Mouse (Mus musculus) ES-CJ7 (cell line): ENCODE measurements at regions not wholly inside any gene's neighbourhood (a gene's known extent, or its start where the extent isn't known, plus 50 kb on each side); places are given as distances from the start of the nearest gene placed in this dataset.
A peak's percentile ranks its signal among the peaks of the same experiment; 100 is the strongest.

Experiments
- DNase-seq: peaks from one replicate; pipeline ENCODE4 v3.0.0; 2011; ENCODE audit warnings: low read depth, low spot score

- DNase-seq, result no peak
Observed at GRCm38 (mm10) chr13:52262949-52263550, 268.0 kb downstream of the Diras2 start.

GRCm38 (mm10) chr13:52268279-52268678, 262.8 kb downstream of the Diras2 start:
- DNase-seq, result no peak

DNA sequence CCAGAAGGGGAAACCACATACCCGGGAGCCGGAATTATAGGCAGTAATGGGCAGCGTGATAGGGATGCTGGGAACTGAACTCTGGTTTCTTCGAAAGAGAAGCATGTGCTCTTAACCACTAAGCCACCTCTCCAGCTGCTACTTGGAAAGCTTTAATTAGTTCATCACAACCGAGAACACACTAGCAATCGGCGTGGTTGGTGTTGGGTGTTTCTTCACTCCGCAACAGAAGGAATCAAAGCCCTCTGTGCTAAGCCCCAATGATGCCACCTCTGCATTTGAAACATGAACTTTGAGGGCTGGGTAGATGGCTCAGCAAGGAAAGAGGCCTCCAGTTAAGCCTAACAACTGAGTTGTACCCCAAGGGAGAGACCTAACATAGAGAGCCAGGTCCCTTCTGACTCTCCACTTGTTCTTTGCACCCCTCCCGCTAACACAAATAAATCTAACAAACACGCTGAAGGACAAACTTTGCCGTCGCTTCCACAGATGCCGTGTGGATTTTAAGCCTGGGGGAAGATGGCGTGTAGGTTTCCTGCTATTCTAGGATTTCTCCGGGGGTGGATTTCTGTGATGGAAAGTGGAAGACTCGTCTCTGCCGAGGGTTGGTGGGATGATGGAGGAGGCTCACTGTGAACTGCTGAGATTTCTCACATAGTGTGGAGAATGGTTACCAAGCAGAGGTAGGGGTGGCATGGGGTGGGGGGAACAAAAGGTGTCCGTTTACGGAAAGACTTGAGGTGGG, 257.4 kb downstream of the Diras2 start:
- DNase-seq, result no peak

- no peak for DNase-seq
Observed at GRCm38 (mm10) chr13:52275196-52275595, 255.9 kb downstream of the Diras2 start.

GRCm38 (mm10) chr13:52275675-52276074, 255.4 kb downstream of the Diras2 start:
- DNase-seq, result peak; percentile 70

DNA sequence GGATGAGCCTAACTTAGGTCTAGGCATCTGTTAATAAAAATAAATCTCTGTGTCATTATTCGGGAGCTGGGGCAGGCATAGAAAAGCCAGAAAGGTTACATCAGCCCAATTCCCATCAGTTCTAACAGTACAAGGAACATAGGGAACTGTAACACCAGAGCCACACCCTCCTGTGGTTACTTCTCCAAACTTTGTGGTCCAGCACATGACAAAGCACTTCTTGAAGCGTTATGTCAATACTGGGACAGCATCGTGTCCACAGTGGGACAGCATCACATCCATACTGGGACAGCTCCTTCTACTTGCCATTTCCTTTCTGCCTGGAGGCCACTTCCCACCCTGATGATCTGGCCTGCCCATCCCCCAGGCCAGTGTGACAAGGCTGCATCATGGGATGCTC, 253.9 kb downstream of the Diras2 start:
- DNase-seq, result no peak

- no peak for DNase-seq
Observed at GRCm38 (mm10) chr13:52278831-52279230, 252.2 kb downstream of the Diras2 start.

DNA sequence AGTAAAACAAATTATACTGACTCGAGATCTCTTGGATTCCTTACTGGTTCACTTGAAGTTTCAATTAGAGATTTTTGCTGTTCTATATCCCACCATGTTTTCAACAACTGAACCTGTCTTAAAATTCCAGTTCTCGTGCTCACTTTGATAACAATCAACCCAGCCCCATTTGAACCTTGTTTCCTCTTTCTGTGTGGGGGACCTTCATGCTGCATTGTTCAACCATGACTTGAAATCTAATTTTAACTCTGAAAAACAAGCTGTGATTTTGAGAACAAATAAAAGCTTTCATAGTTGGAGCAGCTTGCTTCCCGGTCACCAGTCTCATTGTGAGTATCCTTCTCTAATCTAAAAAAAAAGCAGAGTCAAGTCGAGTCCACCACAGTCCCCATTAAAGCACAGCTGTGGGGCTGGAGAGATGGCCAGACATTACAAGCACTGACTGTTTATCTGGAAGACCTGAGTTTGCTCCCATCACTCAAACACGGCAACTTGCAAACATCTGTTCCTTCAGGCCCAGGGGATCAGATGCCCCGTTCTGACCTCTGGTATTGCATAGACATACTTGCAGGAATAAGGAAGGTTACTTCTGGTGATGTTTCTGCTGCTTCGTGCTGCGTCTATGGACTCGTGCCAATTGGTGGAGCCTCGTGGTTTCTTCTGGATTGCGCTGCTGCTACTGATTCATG, 251.7 kb downstream of the Diras2 start:
- DNase-seq, result no peak

DNA sequence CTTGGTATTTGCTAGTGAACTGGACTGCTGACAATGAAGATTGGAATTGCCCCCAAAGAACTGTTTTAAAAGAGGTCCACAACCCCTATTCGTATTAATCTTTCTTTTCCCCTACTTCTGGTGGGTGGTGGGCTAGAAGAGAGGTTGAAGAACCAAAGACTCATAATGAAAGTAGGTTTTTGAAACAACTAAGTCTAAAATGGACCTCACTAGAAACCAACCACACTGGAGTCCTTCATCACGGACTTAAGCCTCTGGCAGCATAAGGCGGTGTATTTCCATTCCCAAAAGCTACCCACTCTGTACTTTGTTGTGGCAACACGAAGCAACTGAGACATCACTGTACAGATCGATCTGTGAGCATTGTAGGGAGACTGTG, 251.1 kb downstream of the Diras2 start:
- no peak for DNase-seq

DNA sequence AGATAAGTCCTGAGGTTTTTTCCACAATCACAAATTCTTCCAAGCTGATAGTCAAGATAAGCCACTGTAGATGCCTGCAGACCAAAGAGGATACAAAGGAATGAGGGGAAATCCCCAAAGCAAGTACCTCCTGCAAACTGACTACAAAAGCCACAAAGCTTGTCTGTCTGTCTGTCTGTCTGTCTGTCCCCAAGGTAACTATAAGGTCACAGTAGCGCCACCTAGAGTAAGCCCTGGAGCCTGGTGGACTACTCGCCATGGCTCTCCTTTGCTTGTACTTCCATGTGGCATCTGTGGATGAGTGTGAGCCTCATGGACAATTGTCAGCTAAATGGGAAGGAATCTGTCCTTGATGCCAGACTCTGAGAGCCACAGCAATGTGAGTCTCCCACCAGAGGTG, 249.8 kb downstream of the Diras2 start:
- DNase-seq, result peak; percentile 13

GRCm38 (mm10) chr13:52282500-52282899, 248.6 kb downstream of the Diras2 start:
- no peak for DNase-seq

GRCm38 (mm10) chr13:52283456-52283855, 247.6 kb downstream of the Diras2 start:
- DNase-seq, result no peak

DNA sequence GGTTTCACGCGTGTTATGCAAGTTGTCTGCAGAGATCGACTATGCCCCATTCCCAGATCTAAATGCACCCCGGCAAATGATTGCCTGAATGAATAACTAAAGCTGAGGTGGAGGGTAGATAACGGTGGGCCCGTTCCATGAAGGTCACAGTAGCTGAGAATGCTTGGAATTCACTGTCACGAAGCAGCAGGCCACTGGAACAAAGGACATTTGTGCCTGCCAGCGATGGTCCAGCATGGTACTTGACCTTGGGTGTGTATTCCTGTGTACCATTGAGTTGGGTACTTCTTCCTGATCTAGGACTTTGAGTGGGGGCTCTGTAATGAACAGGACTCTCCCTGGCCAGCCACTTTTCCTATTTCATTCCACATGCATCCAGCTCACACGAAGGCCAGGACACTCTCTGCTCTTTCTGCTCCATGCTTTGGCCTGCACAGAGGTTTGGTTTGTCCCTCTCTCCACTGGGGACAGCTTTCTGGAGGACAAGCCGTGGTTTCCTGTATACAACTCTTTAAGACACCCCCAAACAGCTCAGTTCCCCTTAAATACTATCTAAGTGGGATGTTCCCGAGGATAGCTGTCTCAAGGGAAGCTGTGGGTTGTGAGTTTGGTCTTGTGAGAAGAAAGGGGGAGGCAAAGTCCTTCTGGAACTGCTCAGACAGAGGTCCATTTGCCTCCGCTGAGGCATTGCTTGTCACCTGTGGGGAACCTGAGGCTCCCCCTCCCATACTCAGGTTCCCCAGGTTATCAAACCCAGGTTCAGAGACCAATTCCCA, 246.9 kb downstream of the Diras2 start:
- DNase-seq, result no peak

DNA sequence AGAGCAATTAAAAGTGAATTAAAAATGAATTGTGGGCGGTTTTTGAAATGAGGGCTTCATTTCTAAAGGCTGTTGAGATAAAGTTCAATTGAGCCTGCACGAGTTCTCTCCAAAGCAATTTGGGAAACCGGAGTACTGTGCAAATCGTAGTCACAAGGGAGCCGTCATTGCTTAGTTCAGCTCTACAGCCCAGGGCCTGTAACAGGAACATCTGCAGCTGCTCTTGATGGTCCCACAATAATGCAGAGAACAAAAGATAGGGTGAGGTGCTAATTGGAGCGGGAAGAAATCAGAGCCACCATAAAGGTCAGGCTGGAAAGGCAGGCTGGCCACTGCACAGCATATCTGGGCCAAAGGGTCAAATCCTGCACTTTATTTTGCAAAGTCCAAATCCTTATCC, 242.7 kb downstream of the Diras2 start:
- DNase-seq, result no peak

- no peak for DNase-seq
Observed at GRCm38 (mm10) chr13:52295847-52296246, 235.2 kb downstream of the Diras2 start.

GRCm38 (mm10) chr13:52296541-52297276, 234.4 kb downstream of the Diras2 start:
- no peak for DNase-seq

DNA sequence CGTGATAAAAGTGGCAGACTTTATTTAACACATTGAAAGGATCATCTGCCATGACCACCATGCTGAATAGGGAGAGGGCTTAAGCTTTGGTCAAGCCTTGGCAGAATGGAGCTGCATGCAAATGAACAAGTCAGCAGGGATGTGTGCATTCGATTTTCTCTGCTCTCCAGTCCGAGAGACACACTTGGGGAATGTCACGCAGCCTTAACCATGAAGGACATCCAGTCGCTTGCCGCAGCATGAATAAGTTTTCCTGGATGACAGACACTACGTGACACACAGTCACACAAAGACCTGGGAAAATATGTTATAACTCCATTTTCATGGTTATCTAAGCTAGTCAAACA, 233.8 kb downstream of the Diras2 start:
- no peak for DNase-seq

DNA sequence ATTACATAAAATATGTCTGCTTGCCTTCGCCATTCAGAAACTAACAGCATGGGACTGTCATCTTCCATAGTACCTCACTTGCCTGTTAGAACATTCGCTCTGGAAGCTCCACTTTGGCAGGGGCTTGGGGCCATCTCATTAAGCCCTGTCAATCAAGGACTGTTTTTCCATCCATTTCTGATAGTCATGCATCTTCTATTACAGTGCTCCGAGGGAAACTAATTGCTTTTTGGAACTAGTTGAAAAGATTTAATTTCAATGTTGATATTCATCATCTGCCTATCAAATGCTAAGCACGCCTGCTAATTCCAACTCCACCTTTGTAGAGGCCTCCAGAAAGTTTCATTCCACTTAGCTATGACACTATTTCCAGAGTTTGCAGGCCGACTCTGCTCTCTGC, 232.7 kb downstream of the Diras2 start:
- DNase-seq, result no peak

GRCm38 (mm10) chr13:52305328-52305727, 225.8 kb downstream of the Diras2 start:
- DNase-seq, result peak; percentile 40

DNA sequence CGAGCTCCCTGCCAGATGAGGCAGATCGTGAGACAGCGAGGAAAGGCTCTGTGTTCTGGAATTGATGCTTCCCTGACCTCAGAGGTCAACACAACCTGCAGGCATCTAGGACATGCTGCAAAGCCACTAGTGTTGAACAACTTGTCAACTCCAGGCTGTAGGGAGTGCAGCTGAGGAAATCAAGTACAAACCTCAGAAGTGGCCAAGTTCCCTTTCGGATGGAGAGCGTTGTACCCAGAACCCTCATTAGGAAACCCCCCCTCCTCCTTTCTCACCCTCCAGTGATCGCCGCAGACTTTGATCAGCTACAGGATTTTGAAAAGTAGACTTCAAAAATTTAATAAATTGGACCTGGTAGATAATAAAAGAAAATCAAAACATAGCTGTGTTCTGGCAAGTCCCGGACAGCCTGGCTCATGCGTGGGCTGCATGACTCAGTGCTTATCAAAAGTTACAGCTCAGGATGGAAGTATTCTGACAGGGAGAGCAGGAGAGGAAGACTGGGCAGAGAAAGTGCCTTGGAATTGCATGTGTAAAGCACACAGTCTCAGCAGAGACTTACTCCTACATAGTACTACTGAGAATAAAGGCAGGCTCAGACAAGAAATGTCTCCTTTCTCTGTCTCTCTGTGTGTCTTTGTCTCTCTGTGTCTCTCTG, 224.2 kb downstream of the Diras2 start:
- DNase-seq, result no peak

DNA sequence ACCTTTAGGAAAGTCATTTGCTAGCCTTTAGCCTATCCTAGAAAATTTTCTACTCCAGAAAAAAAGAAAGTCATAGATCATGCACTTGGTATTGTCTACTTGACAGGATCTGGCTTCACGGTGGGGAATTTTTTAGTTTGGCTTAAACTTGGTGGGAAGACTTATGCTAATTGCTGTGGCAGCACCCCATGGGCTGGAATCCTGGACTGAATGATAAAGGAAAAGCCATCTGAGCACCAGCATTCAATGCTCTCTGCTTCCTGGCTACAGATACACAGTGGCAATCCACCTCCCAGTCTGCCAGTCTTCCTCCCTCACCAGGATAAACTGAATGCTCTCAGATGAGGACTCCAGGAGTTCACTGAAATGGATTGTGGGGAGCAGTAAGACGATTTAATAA, 220.1 kb downstream of the Diras2 start:
- peak; percentile 47 for DNase-seq
